Mouse (Mus musculus): ENCODE data around the gene Hus1. TPM values are rescaled to one million over a fixed set of nuclear protein-coding genes. Genes with fewer than 3 reads are reported as not detected.

Gene Hus1
- polyA plus RNA-seq, 1 experiment from 2014 or later, result 23.0 TPM

GRCm38 (mm10) chr11:9047044-9047443 lies 36.1 kb upstream of the Hus1 start:
- no peaks in the 10 kb centered on the region for H3K9me3 ChIP-seq (ENCODE audit: control insufficient read depth, low read length)
- peaks cover 20% of the 10 kb centered on the region for H3K27me3 ChIP-seq (replicated peaks; ENCODE audit: control insufficient read depth, insufficient read depth, low read length)
- H3K4me2 ChIP-seq, result no peak overlapping the region
- H3K4me3 ChIP-seq (ENCODE audit: low read depth, low read length), result no peak overlapping the region
- DNase-seq (ENCODE audit: low spot score) (no peak), ATAC-seq (replicated peaks; ENCODE audit: low FRiP score) (no peak)
- H3K36me3 ChIP-seq (ENCODE audit: control insufficient read depth, insufficient read depth, low read length), result no peaks in the 10 kb centered on the region
- H3K9ac ChIP-seq (ENCODE audit: low read depth, low read length), result no peak overlapping the region
- H3K27ac ChIP-seq (ENCODE audit: low read depth, low read length), result no peak overlapping the region
- WGBS, result 85% methylated on average over 5 of the region's 5 CpGs
- no peaks in the 10 kb centered on the region for H3K4me1 ChIP-seq (replicated peaks; ENCODE audit: control insufficient read depth, insufficient read depth, low read length)

DNA sequence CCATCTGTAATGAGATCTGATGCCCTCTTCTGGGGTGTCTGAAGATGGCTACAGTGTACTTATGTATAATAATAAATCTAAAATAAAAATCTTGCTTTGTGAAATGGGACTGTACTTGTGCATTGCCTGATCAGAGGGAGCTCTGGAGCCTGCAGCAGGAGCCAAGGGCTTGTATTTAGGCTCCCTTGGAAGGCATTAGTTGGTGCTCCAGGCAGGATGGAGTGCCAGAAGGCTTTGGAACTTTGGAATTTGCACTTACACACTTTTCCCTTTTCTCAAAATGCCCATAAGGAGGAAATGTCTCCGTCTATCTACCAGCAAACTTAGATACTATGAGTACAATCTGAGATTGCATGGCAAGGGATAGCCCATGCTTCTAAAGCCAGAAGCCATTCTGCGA lies 35.6 kb upstream of the Hus1 start:
- H3K36me3 ChIP-seq (ENCODE audit: control insufficient read depth, insufficient read depth, low read length), result no peaks in the 10 kb centered on the region
- no peaks in the 10 kb centered on the region for H3K9me3 ChIP-seq (ENCODE audit: control insufficient read depth, low read length)
- ATAC-seq (replicated peaks; ENCODE audit: low FRiP score) (no peak), DNase-seq (ENCODE audit: low spot score) (no peak)
- WGBS, result 75% methylated on average over 2 of the region's 2 CpGs
- H3K4me2 ChIP-seq, result no peak overlapping the region
- peaks cover 20% of the 10 kb centered on the region for H3K27me3 ChIP-seq (replicated peaks; ENCODE audit: control insufficient read depth, insufficient read depth, low read length)
- H3K4me1 ChIP-seq (replicated peaks; ENCODE audit: control insufficient read depth, insufficient read depth, low read length), result no peaks in the 10 kb centered on the region
- no peak overlapping the region for H3K9ac ChIP-seq (ENCODE audit: low read depth, low read length)
- no peak overlapping the region for H3K27ac ChIP-seq (ENCODE audit: low read depth, low read length)
- H3K4me3 ChIP-seq (ENCODE audit: low read depth, low read length), result no peak overlapping the region

DNA sequence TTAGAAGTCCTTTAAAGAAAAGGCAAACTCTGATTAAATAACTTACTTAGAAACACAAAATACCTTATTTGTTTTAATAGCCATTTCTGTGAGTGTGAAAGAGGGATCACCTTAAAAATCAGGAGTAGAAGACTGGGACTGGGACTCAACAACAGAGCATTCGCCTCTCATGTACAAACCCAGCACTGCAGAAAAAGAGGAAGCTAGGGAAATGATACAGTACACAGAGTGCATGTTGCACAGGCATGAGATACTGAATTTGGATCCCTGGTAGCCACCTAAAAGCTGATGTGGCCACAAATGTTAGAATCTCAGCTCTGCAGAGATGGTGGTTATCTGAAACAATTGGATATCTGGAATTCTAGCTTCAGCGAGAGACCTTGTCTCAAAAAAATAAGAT lies 20.5 kb upstream of the Hus1 start:
- no peaks in the 10 kb centered on the region for H3K27me3 ChIP-seq (replicated peaks; ENCODE audit: control insufficient read depth, insufficient read depth, low read length)
- H3K36me3 ChIP-seq (ENCODE audit: control insufficient read depth, insufficient read depth, low read length), result no peaks in the 10 kb centered on the region
- H3K9ac ChIP-seq (ENCODE audit: low read depth, low read length), result no peak overlapping the region
- DNase-seq (ENCODE audit: low spot score) (no peak), ATAC-seq (replicated peaks; ENCODE audit: low FRiP score) (no peak)
- no peak overlapping the region for H3K4me3 ChIP-seq (ENCODE audit: low read depth, low read length)
- no peak overlapping the region for H3K4me2 ChIP-seq
- no peaks in the 10 kb centered on the region for H3K9me3 ChIP-seq (ENCODE audit: control insufficient read depth, low read length)
- no peak overlapping the region for H3K27ac ChIP-seq (ENCODE audit: low read depth, low read length)
- 62% methylated on average over 2 of the region's 2 CpGs for WGBS
- H3K4me1 ChIP-seq (replicated peaks; ENCODE audit: control insufficient read depth, insufficient read depth, low read length), result no peaks in the 10 kb centered on the region

- ATAC-seq (replicated peaks; ENCODE audit: low FRiP score), result no peak
- no peak overlapping the region for H3K27ac ChIP-seq (ENCODE audit: low read depth, low read length)
- no peak for DNase-seq (ENCODE audit: low spot score)
- no peak overlapping the region for H3K4me2 ChIP-seq
- H3K9ac ChIP-seq (ENCODE audit: low read depth, low read length), result no peak overlapping the region
- no peak overlapping the region for H3K4me3 ChIP-seq (ENCODE audit: low read depth, low read length)
- no peaks in the 10 kb centered on the region for H3K36me3 ChIP-seq (ENCODE audit: control insufficient read depth, insufficient read depth, low read length)
- no peaks in the 10 kb centered on the region for H3K27me3 ChIP-seq (replicated peaks; ENCODE audit: control insufficient read depth, insufficient read depth, low read length)
- H3K9me3 ChIP-seq (ENCODE audit: control insufficient read depth, low read length), result no peaks in the 10 kb centered on the region
- H3K4me1 ChIP-seq (replicated peaks; ENCODE audit: control insufficient read depth, insufficient read depth, low read length), result no peaks in the 10 kb centered on the region
- 77% methylated on average over 3 of the region's 3 CpGs for WGBS
These were observed 14.2 kb upstream of the Hus1 start for GRCm38 (mm10) chr11:9025211-9025610.

DNA sequence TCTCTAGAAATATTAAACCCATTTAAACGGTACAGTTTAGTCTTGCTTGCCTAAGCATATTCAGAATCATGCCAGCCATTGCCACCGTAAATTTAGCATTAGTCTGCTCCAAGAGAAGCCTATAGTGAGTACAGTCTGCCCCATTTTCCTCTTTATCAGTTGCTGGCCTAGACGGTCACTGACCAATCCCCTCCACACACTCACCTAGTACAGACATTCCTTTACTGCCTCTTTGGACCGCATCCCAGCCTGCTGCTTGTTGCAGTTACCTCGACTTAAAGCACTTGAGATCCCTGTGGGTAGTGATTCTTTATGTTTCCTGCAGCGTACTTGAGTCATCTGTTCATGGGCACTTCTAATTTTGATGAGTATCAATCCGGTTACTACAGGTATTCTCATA lies 13.8 kb upstream of the Hus1 start:
- no peak overlapping the region for H3K9ac ChIP-seq (ENCODE audit: low read depth, low read length)
- H3K36me3 ChIP-seq (ENCODE audit: control insufficient read depth, insufficient read depth, low read length), result no peaks in the 10 kb centered on the region
- no peaks in the 10 kb centered on the region for H3K9me3 ChIP-seq (ENCODE audit: control insufficient read depth, low read length)
- no peaks in the 10 kb centered on the region for H3K4me1 ChIP-seq (replicated peaks; ENCODE audit: control insufficient read depth, insufficient read depth, low read length)
- DNase-seq (ENCODE audit: low spot score) (no peak), ATAC-seq (replicated peaks; ENCODE audit: low FRiP score) (no peak)
- WGBS, result 76% methylated on average over 7 of the region's 7 CpGs
- H3K27me3 ChIP-seq (replicated peaks; ENCODE audit: control insufficient read depth, insufficient read depth, low read length), result no peaks in the 10 kb centered on the region
- no peak overlapping the region for H3K4me3 ChIP-seq (ENCODE audit: low read depth, low read length)
- H3K4me2 ChIP-seq, result no peak overlapping the region
- no peak overlapping the region for H3K27ac ChIP-seq (ENCODE audit: low read depth, low read length)

DNA sequence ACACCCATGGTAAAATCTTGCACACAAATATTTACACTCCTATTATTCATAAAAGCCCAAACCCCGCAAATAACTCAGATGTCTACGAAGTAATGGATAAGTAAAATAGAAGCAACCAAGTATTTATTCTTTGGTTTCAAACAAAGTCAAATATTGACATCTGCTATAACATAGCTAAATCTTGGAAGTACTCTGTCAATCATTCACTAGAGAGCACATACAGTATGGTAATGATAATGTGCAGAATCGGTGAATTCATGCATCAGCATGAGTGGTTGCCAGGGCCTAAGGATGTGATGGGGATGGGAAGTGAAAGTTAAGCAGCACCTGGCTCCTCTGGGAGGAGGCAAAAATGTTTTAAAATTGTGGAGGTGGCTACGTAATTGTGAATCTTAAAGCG lies 9.2 kb upstream of the Hus1 start:
- DNase-seq (ENCODE audit: low spot score), result no peak
- H3K27ac ChIP-seq (ENCODE audit: low read depth, low read length), result no peak overlapping the region
- no peaks in the 10 kb centered on the region for H3K36me3 ChIP-seq (ENCODE audit: control insufficient read depth, insufficient read depth, low read length)
- no peaks in the 10 kb centered on the region for H3K27me3 ChIP-seq (replicated peaks; ENCODE audit: control insufficient read depth, insufficient read depth, low read length)
- no peaks in the 10 kb centered on the region for H3K9me3 ChIP-seq (ENCODE audit: control insufficient read depth, low read length)
- H3K4me2 ChIP-seq, result no peak overlapping the region
- WGBS, result 85% methylated on average over 5 of the region's 5 CpGs
- H3K4me3 ChIP-seq (ENCODE audit: low read depth, low read length), result no peak overlapping the region
- ATAC-seq (replicated peaks; ENCODE audit: low FRiP score), result no peak
- no peak overlapping the region for H3K9ac ChIP-seq (ENCODE audit: low read depth, low read length)
- H3K4me1 ChIP-seq (replicated peaks; ENCODE audit: control insufficient read depth, insufficient read depth, low read length), result no peaks in the 10 kb centered on the region

GRCm38 (mm10) chr11:9018491-9019267 lies 7.7 kb upstream of the Hus1 start:
- Histone ChIP-seq H3K36me3 (ENCODE audit: control insufficient read depth, insufficient read depth, low read length) (no peaks in the 10 kb centered on the region), H3K27ac (ENCODE audit: low read depth, low read length) (no peak overlapping the region), H3K4me3 (ENCODE audit: low read depth, low read length) (no peak overlapping the region), H3K4me2 (no peak overlapping the region), H3K9ac (ENCODE audit: low read depth, low read length) (no peak overlapping the region), H3K27me3 (replicated peaks; ENCODE audit: control insufficient read depth, insufficient read depth, low read length) (no peaks in the 10 kb centered on the region; the same call in 1 of the 2 replicates), H3K4me1 (replicated peaks; ENCODE audit: control insufficient read depth, insufficient read depth, low read length) (no peaks in the 10 kb centered on the region), H3K9me3 (ENCODE audit: control insufficient read depth, low read length) (no peaks in the 10 kb centered on the region)
- ATAC-seq (replicated peaks; ENCODE audit: low FRiP score) (no peak), DNase-seq (ENCODE audit: low spot score) (no peak)
- WGBS, result 59% methylated on average over 6 of the region's 6 CpGs

GRCm38 (mm10) chr11:9014740-9015139 lies 3.7 kb upstream of the Hus1 start:
- ATAC-seq (replicated peaks; ENCODE audit: low FRiP score) (no peak), DNase-seq (ENCODE audit: low spot score) (no peak)
- WGBS, result 82% methylated on average over 3 of the region's 3 CpGs
- Histone ChIP-seq H3K9ac (ENCODE audit: low read depth, low read length) (no peak overlapping the region), H3K27ac (ENCODE audit: low read depth, low read length) (no peak overlapping the region), H3K4me3 (ENCODE audit: low read depth, low read length) (no peak overlapping the region), H3K4me2 (no peak overlapping the region), H3K27me3 (replicated peaks; ENCODE audit: control insufficient read depth, insufficient read depth, low read length) (no peaks in the 10 kb centered on the region; the same call in 1 of the 2 replicates), H3K4me1 (replicated peaks; ENCODE audit: control insufficient read depth, insufficient read depth, low read length) (peaks cover 3% of the 10 kb centered on the region), H3K9me3 (ENCODE audit: control insufficient read depth, low read length) (no peaks in the 10 kb centered on the region), H3K36me3 (ENCODE audit: control insufficient read depth, insufficient read depth, low read length) (no peaks in the 10 kb centered on the region)

- DNase-seq (ENCODE audit: low spot score) (no peak), ATAC-seq (replicated peaks; ENCODE audit: low FRiP score) (peak; percentile 43)
- H3K9ac ChIP-seq (ENCODE audit: low read depth, low read length), result peak overlapping the region; percentile 96
- peaks cover 6% of the 10 kb centered on the region for H3K4me1 ChIP-seq (replicated peaks; ENCODE audit: control insufficient read depth, insufficient read depth, low read length)
- WGBS, result 3% methylated on average over 3 of the region's 3 CpGs
- H3K27me3 ChIP-seq (replicated peaks; ENCODE audit: control insufficient read depth, insufficient read depth, low read length), result no peaks in the 10 kb centered on the region; the same call in 1 of the 2 replicates
- H3K36me3 ChIP-seq (ENCODE audit: control insufficient read depth, insufficient read depth, low read length), result peaks cover 5% of the 10 kb centered on the region; the same call in 1 of the 2 replicates
- peak overlapping the region; percentile 92 for H3K4me2 ChIP-seq
- H3K4me3 ChIP-seq (ENCODE audit: low read depth, low read length), result peak overlapping the region; percentile 81
- H3K27ac ChIP-seq (ENCODE audit: low read depth, low read length), result peak overlapping the region; percentile 89; the same call in 1 of the 2 replicates
- H3K9me3 ChIP-seq (ENCODE audit: control insufficient read depth, low read length), result no peaks in the 10 kb centered on the region
These were observed 357 bp upstream of the Hus1 start for GRCm38 (mm10) chr11:9011348-9011747.
